Mouse (Mus musculus) skeletal muscle tissue, adult 2 months (tissue): Measurements from ENCODE around the gene Foxp4.
A peak's percentile ranks its signal among the peaks of the same experiment; 100 is the strongest.

Experiments used
- DNase-seq: peaks from one replicate; pipeline ENCODE4 v3.0.0-alpha.2; 2012; ENCODE audit warnings: low read depth, low spot score

Foxp4 gene

DNA sequence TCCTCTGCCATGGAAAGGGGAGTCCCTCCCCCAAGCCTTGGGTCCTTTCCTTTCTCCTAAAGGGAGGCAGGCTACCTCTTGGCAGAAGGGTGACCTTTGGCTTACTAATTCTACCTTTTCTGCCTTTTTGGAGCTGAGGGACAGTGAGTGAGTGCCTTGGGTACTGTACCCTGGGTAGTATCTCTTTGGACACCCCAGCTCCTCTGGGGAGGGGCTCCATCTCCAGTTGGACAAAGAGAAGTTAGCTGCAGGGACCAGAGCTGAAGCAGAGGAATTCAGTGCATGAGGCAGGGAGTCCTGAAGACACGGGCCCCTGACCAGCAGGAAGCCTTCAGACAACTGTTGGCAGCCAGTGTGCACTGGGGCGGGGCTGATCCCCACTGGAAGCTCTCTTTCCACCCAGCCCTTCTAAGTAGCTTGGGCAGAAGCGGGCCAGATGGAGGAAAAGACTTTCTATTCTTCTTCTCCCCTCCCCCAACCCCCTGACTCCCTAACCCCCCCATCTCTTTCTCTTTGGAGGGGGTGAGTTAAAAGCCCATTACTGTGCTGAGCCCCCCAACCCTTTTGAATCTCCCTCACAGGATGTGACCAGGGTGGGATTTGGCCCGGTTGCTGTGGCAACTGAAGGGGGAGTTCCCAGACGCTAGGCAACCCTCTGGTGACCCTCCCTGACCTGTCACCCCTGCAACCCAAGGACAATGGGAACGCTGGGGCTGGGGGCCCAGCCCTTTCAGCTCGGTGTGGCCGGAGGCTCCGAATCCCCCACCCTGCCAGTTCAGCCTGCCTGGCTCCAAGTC, 26.3 kb downstream of the Foxp4 start:
- no peak for DNase-seq

DNA sequence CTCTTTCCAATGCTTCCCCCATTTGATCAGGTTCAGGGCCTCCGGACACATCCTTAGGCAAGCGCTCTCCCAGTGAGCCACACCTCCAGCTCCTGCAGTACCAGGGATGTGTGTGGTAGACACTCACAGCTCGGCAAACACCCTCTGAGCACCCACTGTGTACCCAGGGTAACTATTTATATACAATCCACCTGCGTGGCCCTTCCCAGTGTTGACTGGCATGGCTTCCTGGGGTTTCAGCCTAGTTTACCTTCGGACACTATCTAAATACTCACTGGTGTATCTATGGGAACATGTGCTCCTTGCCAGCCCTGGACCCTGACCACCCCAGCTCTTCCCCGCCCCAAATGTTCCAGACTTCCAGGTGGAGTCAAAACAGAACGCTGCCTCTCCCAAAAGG, 34.7 kb downstream of the Foxp4 start:
- no peak for DNase-seq

DNA sequence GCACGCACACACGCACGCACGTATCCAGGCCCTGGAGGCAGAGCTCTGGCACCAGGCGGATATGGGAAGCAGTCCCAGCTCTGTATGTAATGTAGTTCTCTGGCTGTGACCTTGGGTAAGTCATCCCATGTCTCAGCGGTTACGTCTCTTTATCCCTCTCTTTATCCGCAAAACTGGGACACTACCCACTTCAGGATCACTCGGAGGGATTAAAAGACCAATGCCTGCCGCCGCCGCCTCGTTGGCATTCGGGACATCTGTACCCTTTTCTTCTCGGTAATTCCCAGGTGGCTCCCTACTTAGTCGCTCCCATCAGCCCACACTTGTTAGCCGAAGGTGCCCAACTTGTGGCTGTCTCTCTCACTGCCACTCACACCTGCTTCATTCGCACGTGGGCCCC, 35.2 kb downstream of the Foxp4 start:
- no peak for DNase-seq

DNA sequence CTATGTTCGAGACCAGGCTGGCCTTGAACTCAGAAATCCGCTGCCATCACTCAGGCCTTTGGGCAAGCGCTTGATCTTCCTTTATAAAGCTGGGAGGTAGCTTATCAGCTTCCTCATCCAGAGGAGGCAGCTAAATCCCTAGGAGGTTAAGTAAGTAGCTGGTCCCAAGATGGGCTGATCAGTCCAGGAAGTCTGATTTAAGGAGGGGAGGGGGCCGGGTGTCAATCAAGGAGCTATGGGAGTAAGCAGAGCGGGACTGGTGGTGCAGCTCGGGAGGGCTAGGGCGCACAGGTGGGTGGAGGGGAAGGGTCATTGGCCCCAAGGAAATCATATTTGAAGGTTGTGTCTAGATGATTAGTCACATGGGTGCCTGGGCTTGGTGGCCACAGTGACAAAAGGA, 35.8 kb downstream of the Foxp4 start:
- DNase-seq: no peak

DNA sequence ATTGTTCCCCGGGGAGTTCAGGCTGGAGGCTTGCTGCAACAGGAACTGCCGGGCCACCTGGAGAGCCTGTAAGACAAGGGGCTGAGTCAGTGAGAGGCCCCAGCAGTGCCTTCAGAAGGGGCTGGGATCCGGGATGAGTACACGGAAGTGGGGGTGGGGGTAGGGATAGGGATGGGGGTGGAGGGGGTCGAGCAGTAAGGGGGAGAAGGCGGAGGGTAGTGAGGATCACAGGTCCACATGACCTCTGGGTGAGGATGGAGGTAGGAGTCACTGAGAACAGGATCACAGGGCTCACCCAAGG, 36.3 kb downstream of the Foxp4 start:
- DNase-seq: no peak

DNA sequence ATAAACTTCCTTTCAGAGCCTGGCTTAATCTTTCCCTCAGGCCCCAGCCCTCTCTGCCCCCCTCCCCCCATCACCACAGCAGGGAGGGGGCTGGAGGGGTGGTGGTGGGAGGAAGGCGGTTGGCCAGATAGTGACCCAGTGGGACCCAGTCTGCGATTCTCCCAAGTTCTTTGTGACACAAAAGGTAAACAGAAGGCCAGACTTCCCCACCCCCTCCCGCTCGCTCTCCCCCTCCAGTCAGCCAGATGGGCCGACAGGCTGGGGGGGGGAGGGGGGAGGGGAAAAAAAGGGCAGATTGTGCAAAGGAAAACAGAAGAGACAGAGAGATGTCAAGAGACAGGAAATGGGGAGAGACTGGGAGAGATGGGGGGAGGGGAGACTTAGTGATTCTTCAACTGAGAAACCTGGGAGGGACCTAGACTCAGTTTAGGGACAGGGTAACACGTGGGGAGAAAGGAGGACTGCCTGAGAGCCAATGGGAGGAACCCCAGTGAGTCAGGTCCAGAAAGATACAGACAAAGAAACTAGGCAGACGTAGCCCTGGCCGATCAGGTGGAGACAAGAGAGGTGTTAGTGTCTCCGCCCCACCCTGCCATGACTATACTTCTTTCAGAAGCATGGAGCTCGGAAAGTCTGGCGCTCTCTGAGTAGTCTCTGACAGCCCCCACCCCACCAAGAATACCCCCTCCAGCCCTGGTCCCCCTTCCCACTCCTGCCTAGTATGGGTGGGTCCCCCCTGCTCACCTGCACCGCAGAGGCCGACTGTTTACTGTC, 36.9 kb downstream of the Foxp4 start:
- DNase-seq: no peak

DNA sequence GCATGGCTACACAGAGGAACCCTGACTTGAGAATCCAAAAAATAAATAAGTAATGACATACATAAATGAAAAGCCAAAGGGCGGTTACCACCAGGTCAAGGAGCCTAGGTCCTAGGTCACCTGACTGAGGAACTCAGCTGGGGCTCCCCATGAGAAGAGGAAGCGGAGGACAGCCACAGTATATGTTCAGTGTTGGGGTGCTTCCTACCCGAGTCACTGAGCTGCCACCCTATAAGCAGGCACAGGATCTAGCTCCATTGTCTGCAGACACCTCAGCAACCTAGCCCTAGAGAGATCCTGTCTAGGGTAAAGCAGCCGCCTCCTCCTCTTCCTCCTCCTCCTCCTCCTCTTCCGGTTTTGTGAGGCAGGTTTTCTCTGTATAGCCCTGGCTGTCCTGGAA, 41.3 kb downstream of the Foxp4 start:
- no peak for DNase-seq

DNA sequence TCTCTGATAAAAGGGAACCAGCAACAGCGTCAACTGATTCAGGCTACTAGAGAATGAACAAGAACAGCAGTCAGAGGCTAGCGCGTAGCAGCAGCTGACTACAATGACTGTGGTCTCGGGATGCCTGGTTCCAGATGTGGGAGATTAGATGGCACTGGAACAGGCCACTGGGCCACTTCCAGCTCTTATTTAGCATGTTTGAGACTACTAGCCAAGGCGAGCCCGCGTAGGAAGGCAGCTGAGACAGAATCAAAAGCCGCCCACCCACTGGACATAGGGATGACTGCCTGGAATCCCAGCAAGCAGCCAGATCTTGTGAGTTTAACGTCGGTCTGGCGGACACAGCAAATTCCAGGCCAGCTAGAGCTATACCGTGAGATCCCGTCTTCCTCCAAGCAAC, 43.1 kb downstream of the Foxp4 start:
- no peak for DNase-seq

DNA sequence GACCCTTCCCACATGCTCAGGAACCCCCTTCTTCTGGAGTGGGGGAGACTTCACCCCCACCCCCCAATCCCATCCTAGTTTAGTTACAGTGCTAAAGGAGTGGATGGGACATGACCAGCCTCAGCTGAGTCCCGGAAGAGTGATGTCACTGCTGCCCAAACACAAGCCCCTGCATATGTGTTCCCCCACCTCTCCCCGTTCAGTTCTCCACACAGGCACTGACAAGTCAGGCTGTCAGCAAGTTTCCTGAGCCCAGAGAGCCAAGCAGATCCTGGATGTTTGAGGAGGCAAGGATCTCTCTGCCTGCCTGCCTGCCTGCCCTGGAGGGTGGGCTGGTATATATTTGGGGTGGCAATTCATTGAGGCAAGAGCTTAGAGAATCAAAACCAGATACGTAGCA, 45.2 kb downstream of the Foxp4 start:
- DNase-seq: no peak

DNA sequence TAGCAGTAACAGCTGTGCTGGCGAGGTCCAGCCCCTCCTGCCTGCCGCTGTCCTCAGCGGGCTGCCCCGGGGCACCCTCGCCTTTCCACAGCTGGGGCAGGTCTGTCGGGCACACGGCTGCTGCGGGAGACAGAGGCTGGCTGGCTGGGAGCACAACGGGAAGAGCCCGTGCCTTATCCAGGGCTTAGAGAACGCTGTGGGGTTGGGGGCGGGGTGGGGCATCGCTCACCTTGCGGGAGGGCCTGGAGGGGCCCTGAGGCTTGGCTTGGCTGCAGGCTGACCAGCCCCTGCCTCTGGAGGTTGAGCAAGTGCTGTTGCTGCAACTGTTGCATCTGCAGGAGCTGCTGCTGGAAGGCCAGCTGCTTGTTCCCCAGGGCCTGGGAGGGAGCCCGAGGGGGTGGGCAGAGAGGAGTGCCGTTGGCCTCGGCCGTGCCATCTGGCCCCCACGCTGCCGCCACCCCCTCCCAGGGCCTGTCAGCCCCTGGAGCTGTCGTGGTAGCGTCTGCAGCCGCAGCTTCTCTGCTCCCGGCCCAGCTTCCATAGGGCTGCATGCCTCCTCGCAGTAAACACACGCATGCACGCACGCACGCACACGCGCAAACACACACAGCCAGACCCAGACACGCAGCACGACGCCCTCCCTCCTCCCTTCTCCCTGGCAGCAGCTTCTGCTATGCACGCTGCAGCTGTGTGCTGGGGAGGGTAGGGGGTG, 45.9 kb downstream of the Foxp4 start:
- DNase-seq: no peak

DNA sequence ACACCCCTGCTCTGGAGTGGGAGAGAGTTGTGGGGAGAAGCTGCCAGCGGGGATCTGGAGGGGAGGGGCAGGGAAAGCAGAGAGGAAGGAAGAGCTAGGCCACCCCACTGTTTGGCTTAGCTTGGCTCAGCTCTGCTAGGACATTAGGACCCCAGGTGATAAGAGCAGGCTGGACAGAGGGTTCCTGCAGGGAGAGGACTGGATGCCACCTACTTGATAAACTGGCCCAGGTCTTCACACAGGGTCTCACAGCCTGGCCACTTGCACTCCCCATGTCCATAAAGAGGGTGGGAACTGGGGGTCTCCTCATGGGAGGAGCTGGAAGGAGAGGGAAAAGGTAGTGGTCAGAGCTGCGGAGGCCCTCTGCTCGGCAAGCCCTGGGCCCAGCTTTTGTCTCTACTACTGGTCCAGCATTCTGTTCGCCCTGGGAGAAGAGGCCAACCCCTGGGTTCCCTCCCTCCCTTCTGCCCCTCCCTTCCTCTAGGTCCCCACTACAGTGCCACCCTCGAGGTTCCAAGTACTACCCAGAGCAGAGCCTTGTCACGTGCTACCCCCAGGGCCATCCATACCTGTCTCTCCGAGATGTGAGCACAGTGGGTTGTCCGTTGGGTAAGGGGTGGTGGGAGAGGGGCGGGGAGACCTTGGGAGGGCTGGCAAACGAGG, 46.6 kb downstream of the Foxp4 start:
- no peak for DNase-seq

DNA sequence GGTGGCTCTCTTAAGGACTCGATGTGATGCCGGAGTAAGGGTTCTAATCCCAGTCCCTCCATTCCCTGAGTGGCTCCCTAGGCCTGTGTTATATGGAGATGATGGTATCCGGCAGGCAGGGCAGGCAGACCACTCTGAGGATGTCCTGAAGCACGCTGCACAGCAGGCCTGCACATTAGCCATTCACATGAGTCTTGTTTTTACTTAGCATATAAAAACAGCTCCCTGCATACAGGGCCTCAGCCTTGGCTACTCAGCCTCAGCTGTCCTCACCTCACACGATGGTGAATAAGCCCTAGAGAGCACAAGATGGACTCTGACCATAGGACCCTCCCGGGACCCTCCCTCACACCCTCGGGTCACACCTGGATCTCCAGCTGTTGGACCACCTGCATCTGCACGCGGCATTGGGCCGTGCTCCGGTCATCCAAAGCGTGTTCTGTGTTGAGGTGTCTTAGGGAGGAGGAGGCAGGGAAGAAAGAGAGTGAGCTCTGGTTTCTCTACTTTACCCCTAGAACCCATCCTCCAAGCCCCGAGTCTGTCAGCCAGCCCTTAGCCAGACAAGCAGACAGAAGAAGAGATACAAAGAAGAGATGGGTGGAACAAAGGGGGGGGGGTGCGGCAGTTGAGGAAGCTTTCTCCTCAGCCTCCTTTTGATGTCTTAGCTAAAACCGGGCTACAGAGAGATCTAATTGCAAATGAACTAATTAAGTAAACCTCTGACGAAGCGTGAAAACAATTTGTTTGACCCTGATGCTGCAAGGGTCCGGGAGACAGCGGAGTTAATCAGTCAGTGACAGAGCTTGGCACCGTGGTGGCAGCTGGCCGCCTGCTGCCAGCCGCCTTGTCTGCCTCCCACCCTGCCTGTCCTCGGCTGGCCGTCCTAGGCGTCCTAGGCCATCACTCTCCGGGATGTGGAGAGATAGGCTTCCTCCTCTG, 47.4 kb downstream of the Foxp4 start:
- DNase-seq: no peak

DNA sequence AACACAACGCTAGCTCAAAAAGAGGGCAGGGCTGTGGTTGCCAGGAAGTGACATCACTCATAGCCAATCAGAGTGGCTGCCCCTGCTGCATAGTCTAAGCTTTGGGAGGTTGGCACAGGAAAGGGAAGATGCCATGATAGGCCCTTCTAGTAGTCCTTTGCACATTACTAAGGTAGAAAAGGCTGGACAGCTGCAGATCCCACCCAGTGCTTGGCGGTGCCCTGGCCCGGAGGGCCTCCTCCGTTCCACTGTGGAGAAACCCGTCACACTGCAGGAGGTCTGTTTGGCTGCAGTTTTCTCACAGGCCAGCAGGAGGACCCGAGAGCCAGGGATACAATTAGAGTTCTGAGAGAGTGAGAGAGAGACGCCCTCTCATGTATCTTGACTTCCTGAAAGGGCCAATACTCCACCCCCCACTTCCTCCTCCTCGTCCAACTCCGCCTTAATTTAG, 51.1 kb downstream of the Foxp4 start:
- DNase-seq: peak; percentile 76

DNA sequence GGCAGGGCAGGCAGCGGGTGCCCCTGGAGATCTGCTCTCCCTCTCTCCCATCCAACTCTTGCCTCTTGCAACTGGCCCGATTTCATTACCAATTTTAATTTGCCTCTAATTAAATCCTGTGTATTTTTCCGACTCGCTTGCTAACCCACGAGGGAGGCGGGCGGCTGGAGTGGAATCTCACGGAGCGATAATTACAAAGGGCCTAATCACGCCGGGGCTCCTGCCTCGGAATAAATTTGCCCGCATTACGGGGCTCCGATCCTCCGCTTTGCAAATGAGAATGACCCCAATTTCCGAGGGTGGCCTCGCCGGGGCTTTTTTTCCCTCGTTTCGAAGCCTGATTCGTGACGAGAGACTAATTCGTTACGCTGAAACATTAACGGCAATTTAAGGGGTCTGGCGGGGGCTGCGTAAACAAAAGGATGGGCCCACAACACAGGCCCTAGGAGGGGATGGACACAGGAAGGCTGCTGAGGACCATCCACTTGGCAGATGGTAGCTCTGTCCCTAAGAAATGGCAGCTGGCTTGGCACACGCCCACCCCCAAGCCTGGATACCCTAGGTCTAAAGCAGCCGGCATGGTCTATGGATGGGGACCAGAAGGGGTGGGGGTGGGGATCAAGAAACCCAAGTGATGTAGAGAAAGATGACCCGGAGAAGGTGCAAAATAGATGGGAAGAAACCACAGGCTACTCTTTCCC, 52.0 kb downstream of the Foxp4 start:
- DNase-seq: no peak

DNA sequence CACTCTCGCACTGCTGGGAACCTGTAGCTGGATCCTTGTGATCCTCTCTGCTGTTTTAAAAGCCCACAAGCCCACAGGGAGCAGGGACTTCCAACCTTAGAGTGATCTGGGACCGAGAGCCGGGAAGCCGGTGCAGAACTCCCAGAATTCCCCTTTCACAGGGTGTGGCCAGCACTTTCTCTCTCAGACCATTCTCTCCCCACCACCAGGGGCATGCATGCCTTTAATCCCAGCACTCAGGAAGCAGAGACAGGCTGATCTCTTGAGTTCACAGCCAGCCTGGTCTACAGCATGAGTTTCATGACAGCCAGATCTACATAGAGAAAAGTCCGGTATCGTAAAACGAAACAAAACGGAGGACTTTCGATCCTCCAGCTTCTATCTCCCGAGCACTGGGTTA, 54.6 kb downstream of the Foxp4 start:
- no peak for DNase-seq

DNA sequence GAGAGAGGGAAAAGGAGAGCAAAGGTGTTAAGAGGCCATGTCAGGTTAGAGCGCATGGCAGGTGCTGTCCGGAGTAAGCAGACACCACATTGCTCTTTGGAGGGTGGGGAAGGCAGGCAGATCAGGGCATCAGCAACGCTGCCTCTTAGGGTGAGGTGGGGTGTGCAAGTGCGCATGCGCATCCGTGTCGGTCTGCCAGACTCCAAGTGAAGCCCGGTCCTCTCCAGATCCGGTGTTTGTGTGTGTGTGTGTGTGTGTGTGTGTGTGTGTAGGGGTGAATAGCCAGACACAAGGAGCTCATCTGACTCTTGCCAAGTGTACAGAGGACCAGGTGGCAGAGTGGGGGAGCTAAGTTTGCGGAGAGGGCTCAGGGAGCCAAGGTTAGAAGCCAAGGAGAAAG, 58.4 kb downstream of the Foxp4 start:
- peak; percentile 27 for DNase-seq

DNA sequence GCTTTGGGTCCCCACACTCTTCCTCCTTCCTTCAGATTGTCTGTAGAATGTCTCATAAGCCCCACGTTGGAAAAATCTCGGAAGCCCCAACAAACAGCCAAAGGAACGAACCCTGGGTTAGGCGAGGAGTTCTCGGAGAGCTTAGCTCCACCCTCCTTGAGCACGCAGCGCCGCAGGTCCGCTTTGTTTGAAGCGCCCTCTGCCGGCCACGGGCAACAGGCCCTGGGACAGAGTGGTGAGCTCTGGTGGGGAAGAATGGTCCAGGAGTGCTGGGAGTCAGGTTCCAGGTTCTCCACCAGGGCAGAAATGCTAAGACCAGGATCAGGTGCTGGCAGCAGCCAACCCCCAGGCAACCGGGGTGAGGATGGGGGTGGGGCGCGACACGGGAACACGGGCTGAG, 59.9 kb downstream of the Foxp4 start:
- peak; percentile 66 for DNase-seq

DNA sequence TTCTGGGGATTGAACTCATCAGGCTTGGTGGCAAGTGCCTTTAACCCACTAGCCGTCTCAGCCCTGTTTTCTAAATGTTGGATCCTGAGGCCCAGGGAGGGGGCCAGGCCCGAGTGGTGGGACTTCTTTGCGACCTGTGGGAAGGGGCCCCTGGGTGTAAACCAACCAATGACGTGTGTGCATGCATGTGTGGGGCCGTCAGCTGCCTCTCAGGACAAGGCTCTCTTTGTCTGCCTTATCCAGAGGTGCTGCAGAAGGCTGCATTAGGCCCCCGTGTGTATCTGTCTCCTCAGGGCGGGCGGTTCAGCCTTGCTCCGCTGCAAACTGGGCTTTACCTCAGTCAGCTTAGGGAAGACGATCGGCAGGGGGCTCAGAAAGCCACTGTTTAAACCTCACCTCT, 61.0 kb downstream of the Foxp4 start:
- no peak for DNase-seq

DNA sequence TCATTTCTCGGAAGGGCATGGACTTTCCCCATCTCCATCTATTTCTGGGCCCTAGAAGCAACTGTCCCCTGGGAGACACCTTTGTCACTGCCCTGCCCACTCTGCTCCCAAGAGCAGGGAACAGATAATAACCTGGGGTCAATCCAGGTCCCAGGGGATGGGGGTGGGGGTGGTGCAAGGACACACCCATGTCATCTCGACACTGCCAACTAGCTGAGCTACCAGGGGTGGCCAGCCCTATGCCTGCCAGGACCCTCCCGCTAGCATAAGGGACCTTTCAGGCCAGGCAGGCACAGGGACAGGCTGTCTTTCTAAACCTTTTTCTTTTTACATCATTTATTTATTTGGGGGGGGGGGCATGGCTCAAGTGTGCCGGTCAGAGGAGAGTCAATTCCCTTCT, 61.4 kb downstream of the Foxp4 start:
- no peak for DNase-seq

DNA sequence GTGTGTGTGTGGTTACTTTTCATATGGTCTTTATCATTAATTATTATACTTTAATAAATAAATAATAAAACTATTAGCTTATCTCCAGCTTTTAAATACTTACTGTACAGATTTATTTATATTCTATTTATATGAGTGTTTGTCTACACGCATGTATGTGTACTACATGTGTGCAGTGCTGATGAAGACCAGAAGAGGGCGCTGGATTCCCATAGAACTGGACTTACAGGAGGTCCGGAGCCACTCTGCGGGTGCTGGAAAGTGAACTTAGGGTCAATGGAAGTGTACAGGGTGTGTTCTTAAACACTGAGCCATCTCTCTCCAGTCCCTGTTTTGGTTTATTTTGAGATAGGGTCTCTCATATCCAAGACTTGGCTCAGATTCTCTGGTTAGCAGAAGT, 68.9 kb downstream of the Foxp4 start:
- no peak for DNase-seq
